Mouse (Mus musculus): ENCODE results near the gene Gm4869.

DNA sequence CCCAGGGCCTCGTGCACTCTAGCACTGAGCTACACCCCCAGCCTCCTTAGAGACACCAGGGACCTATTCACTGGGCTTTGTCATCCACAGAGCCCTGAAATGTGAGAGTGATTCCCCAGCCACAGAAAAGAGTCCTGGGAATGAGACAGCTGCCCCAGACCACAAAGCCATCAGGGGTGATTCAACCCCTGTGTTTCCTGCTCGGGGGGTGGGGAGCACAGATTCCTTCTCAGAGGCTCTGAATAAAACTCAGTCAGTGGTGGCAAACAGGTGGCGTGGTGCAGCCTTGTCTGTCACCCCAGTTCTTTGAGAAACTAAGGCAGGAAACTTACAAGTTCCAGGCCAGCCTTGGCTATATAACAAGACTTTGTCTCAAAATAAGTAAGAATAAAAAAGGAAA lies 16.0 kb downstream of the Gm4869 start:
- TF ChIP-seq CTCF (IDR thresholded peaks at IDR 0.05; ENCODE audit: low read depth) = no peak
- TF ChIP-seq EP300 (IDR thresholded peaks at IDR 0.05; ENCODE audit: low read depth) = no peak

All from liver, postnatal 0 days (tissue).